Mouse (Mus musculus): Measurements from ENCODE around the gene Soga1. TPM values are rescaled to one million over a fixed set of nuclear protein-coding genes. Genes with fewer than 3 reads are reported as not detected.

Gene Soga1
- polyA plus RNA-seq (2014; fragmentation: Illumina TruSeq; extraction: RNeasy Lipid Tissue Mini Kit (QIAGEN cat#74804); ENCODE audit: low read depth, low replicate concordance), result 2.6 TPM

GRCm38 (mm10) chr2:157078793-157079700 is at the start of gene Soga1:
Gene Soga1 (minus strand): TSS chr2:157079254.

GRCm38 (mm10) chr2:157086796-157087195 is 7.7 kb upstream of the Soga1 start, which contains the start of gene Tldc2:
Gene Tldc2 (plus strand): TSS chr2:157087055.

GRCm38 (mm10) chr2:157006511-157007233 is 72.4 kb downstream of the Soga1 start, which contains the start of gene Dsn1:
Gene Dsn1 (minus strand): TSS chr2:157007154.

GRCm38 (mm10) chr2:156991470-156992319 is 87.4 kb downstream of the Soga1 start, which contains the start of gene Ndrg3:
Gene Ndrg3 (minus strand): TSS chr2:156992056.

Other genes with a start within 250 kb of the Soga1 start
- 1.8 TPM for gene Tgif2, start 239.2 kb downstream of the Soga1 start, polyA plus RNA-seq (2014; fragmentation: Illumina TruSeq; extraction: RNeasy Lipid Tissue Mini Kit (QIAGEN cat#74804); ENCODE audit: low read depth, low replicate concordance)
- 0.58 TPM for gene 4930518I15Rik, start 221.3 kb downstream of the Soga1 start, polyA plus RNA-seq (2014; fragmentation: Illumina TruSeq; extraction: RNeasy Lipid Tissue Mini Kit (QIAGEN cat#74804); ENCODE audit: low read depth, low replicate concordance)
- 262 TPM for gene Rab5if, start 216.1 kb downstream of the Soga1 start, polyA plus RNA-seq (2014; fragmentation: Illumina TruSeq; extraction: RNeasy Lipid Tissue Mini Kit (QIAGEN cat#74804); ENCODE audit: low read depth, low replicate concordance)
- gene Sla2, start 192.1 kb downstream of the Soga1 start, polyA plus RNA-seq (2014; fragmentation: Illumina TruSeq; extraction: RNeasy Lipid Tissue Mini Kit (QIAGEN cat#74804); ENCODE audit: low read depth, low replicate concordance), result not detected
- gene Ndrg3, start 87.2 kb downstream of the Soga1 start, polyA plus RNA-seq (2014; fragmentation: Illumina TruSeq; extraction: RNeasy Lipid Tissue Mini Kit (QIAGEN cat#74804); ENCODE audit: low read depth, low replicate concordance), result 58.1 TPM
- gene Dsn1, start 72.1 kb downstream of the Soga1 start, polyA plus RNA-seq (2014; fragmentation: Illumina TruSeq; extraction: RNeasy Lipid Tissue Mini Kit (QIAGEN cat#74804); ENCODE audit: low read depth, low replicate concordance), result 9.6 TPM
- not detected for gene Tldc2, start 7.8 kb upstream of the Soga1 start, polyA plus RNA-seq (2014; fragmentation: Illumina TruSeq; extraction: RNeasy Lipid Tissue Mini Kit (QIAGEN cat#74804); ENCODE audit: low read depth, low replicate concordance)
- 74.7 TPM for gene Samhd1, start 56.0 kb upstream of the Soga1 start, polyA plus RNA-seq (2014; fragmentation: Illumina TruSeq; extraction: RNeasy Lipid Tissue Mini Kit (QIAGEN cat#74804); ENCODE audit: low read depth, low replicate concordance)
- 16.3 TPM for gene Rbl1, start 125.3 kb upstream of the Soga1 start, polyA plus RNA-seq (2014; fragmentation: Illumina TruSeq; extraction: RNeasy Lipid Tissue Mini Kit (QIAGEN cat#74804); ENCODE audit: low read depth, low replicate concordance)
- 286 TPM for gene Rpn2, start 199.8 kb upstream of the Soga1 start, polyA plus RNA-seq (2014; fragmentation: Illumina TruSeq; extraction: RNeasy Lipid Tissue Mini Kit (QIAGEN cat#74804); ENCODE audit: low read depth, low replicate concordance)
- gene Mroh8, start 200.3 kb upstream of the Soga1 start, polyA plus RNA-seq (2014; fragmentation: Illumina TruSeq; extraction: RNeasy Lipid Tissue Mini Kit (QIAGEN cat#74804); ENCODE audit: low read depth, low replicate concordance), result not detected

All from adrenal gland, adult 10 weeks (tissue).